Mouse (Mus musculus): ENCODE data around the gene Spef1.
"Not testable (repeated sequence)": the region's sequence is repeated elsewhere in the genome, so short reads cannot be mapped to it uniquely, and the experiment has no call there.

Gene Spef1

DNA sequence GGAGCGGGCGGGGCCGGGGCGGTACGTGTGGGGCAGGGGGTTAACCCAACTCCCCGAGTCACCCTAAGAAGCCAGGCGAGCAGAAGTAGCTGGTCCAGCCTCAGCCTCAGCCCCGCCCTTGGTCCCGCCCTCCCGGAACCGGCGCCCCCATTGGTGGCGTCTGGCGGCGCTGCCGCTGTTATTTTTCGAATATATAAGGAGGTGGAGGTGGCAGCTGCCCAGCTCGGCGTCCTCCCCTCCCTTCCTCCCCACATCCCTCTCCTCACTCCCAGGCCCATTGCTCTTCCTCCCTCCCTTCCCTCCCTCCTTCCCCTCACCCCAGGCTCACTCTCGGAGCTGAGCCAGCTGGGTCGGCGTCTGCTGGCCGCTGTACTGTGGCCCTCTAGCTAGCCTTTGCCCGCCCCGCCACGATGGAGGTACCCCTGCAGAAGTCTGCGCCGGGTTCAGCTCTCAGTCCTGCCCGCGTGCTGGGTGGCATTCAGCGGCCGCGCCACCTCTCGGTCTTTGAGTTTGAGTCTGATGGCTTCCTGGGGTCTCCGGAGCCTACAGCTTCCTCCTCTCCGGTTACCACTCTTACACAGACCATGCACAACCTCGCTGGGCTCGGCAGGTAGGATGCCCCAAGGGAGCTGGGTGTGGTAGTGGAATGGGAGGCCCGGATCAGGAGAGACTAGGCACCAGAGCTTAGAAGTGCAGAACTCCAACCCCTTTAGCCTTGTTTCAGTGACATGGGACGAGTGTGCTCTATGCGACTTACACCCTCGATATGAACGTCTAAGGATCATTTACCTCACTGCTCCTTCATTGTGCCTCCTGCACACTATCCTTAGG, at the start of gene Spef1, which contains the start of gene Cdc25b:
Spef1 (minus strand) TSS at position 512 of the 831 bp plus-strand sequence.
Cdc25b (plus strand) TSS at position 179 of the 831 bp plus-strand sequence.
- peak; percentile 80 for DNase-seq

DNA sequence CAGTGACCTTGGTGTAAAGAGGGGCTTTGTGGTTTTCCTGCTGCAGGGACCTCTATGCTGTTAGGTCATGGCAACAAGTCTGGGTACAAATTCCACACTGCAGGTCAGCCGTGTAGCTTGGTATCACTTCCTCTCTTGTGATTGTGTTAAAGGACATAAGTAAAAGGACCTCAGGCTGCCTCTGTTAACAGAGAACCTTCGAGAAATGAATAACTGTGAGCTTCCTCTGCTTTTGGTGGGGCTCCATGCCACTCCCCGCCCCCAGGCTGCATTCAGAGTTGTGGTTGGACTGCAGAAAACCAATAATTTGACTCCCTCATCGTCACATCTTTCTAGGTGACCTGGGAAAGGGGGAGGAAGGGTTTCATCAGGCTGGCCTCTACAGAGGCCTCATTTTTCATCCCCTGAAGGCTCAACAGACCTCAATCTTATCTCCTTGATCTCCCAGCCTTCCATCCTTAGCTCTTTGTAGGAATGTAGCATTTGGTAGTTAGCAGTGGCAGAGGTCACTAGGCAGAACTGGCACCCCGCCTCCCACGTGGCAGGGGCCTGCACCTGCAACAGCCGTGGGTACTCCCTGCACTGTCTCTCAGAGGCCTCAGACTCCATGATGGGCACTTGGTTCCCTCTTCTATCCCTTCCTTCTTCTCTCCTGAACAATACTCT, 48.0 kb upstream of the Spef1 start:
- no peak for DNase-seq

DNA sequence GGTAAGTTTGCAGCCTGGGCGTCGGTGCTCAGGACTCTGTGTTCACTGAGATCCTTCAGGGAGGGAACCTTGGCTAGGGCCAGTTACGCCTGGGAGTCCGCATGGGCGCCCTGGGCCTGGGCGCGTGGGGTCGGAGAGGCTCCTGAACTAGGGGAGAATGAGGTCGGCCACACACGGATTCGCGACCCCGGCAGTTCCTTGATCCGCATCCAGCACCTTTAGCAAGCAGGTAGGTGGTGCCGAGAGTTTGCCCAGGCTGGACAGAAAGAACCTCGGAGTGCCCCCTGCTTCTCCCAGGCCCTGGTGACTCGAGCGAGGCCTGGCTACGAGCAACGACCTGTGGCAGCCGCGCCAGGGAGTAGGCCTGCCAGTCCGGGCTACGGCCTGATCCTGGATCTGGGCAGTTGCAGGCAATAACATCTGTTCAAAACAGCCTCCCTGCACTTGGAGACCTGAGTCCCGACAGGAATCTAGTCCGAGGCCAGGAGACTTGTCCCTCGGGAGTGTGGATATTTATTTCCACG, 47.1 kb upstream of the Spef1 start:
- DNase-seq, result no peak

DNA sequence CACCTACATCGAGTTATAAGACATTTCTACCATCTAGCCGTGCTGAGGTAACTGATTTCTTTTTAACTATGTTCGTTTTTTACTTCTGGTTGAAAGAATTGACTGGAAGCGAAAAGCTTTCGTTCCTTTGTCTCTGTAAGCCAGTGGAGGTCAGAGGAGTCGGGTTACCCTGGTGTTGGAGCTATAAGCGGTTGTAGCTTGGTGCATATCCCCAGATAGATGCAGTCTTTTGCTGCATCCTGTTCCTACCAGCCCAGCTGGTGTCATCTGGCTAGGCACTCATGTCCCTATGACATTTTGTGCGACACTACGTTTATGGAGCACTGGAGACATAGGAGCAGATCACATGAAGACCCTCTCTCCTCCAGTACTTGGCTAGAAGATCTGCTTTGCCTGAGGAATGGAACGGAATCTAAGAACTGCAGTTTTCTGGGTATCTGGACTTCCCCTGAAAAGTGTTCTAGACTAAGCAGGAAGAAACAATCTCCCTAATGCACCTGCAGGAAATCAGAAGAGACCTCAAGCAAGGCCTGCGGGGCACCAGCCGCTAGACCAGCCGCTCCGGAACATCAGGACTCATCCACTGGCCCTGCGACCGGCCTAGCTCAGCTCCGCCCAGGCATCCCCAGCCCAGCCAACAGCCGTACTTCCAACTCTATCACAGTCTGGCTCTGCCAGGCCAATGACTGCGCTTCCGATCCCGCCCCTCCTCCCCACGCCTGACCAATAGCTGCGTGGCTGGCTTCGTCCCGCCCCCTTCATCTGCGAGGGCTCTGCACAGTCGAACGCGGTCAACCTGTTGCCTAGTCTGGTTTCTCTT, 46.4 kb upstream of the Spef1 start, which contains the start of gene Mavs:
Mavs (plus strand) TSS at position 757 of the 820 bp plus-strand sequence.
- peak; percentile 90 for DNase-seq

- no peak for DNase-seq
These were observed 45.5 kb upstream of the Spef1 start for GRCm38 (mm10) chr2:131232558-131232957.

- DNase-seq, result no peak
These were observed 40.2 kb upstream of the Spef1 start for GRCm38 (mm10) chr2:131227243-131227642.

- DNase-seq, result not testable (repeated sequence)
These were observed 39.6 kb upstream of the Spef1 start for GRCm38 (mm10) chr2:131226669-131227068.

- no peak for DNase-seq
These were observed 38.1 kb upstream of the Spef1 start for GRCm38 (mm10) chr2:131225178-131225577.

DNA sequence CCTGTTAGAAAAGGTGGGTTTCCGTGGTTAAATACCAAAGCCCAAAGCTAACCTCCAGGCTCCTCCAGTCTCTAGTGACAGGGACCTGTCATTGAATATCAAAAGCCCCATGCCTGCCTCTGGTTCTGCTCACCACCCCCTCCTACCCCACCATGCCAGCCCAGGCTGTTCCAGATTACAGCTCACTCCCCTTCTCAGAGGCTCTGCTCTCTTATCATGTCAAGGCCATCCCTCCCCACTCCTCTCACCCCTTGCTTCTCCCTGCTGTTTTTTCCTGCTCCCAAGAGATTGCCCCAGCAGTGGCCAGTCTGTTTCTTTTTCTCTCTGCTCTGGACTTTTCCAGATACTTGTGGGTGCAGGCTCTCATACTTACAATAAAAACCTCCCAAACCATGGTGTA, 36.5 kb upstream of the Spef1 start:
- no peak for DNase-seq

DNA sequence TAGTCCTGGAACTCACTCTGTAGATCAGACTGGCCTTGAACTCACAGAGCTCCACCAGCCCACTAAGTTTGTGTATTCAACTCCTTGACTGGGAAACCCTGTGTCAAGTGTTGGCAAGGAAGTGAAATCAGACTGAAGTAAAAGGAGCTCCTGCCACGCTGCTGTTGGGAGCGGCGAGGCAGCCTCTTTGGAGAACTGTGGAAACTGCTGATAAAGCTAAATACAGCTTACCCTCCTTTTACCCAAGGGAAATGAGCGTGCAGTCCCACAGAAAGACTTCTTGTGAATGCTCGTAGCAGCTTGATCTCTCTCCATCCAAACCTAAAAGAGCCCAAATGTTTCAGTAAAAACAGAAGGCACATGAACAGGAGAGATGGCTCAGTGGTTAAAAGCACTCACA, 35.5 kb upstream of the Spef1 start:
- DNase-seq, result no peak

- no peak for DNase-seq
These were observed 34.9 kb upstream of the Spef1 start for GRCm38 (mm10) chr2:131221853-131222515.

- DNase-seq, result no peak
These were observed 32.9 kb upstream of the Spef1 start for GRCm38 (mm10) chr2:131220030-131220429.

DNA sequence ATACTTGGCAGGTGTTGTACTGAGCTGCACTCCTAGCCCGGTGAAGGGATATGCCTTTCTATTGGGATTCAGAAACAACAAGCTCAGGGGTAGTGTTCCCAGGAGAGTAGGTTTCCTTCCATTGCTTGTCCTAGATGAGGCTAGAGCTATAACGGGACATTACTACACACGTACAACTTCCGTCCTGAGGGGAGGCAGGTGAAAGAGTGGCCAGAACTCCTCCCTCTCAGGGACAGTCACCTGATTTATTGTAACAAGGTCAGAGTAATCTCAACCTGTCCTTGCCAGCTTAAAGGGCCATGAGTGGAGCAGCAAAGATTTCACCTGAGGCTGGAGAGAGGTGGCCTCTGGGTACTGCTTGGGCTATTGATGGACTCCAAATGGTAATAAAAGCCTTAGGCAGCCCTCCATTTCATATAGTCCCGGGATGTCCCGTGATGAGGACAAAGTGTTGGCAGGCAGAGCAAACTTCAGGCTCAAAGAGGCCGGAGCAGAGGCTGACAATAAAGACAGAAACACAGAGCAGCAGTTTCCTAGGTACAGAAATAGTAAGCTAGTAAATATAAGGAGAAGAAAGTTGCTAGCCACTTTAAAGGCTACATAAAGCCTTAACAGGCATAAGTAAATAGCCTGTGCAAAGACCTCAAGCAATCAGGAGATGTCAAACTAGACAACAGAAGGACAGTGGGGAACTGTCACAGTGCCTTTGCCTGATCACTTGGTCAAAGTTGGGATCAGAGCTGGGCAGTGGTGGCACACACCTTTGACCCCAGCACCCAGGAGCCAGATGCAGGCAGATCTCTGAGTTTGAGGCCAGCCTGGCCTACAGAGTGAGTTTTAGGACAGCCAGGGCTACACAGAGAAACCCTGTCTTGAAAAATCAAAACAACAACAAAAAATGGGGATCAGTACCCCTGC, 29.1 kb upstream of the Spef1 start:
- DNase-seq, result no peak

DNA sequence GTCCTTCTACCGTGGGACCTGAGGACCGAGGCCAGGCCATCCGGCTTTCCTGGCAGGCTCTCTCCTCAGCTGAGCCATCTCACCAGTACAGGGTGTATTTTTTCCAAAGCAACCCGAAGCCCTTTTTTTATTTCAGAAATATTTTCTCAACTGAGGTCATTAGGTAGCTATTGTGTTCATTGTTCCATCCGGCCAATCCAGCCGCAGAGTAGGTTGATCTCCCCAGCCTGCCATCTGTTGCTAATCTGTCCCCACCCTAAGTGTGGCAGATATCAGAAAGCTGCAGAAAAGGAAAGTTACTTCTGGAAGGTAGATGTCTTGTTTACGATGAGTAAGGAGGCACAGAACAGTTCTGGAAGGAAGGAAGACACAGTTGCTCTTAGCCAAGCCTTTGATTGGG, 26.7 kb upstream of the Spef1 start:
- no peak for DNase-seq

- DNase-seq, result no peak
These were observed 24.0 kb upstream of the Spef1 start for GRCm38 (mm10) chr2:131211026-131211615.

- peak; percentile 95 for DNase-seq
These were observed 23.1 kb upstream of the Spef1 start for GRCm38 (mm10) chr2:131209969-131210792.

GRCm38 (mm10) chr2:131209125-131209795, 22.2 kb upstream of the Spef1 start:
- DNase-seq, result no peak

DNA sequence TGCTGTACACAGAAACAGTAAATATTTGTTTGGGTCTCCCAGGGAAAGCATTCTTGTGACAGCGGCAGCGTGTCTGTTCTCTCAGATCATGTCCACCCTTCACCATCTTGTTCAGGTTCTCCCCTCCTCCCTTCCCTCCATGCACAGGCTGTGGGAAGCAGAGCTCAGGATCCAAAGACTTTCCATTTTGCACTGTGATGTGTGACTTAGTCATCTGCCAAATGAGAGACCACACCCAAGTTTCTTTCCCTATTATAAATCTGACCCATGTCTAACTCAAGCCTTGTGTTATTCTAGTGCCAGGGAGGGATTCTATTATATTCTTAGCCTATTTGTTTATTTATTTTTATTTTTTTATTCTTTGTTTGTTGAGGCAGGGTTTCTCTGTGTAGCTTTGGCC, 21.3 kb upstream of the Spef1 start:
- DNase-seq, result no peak

DNA sequence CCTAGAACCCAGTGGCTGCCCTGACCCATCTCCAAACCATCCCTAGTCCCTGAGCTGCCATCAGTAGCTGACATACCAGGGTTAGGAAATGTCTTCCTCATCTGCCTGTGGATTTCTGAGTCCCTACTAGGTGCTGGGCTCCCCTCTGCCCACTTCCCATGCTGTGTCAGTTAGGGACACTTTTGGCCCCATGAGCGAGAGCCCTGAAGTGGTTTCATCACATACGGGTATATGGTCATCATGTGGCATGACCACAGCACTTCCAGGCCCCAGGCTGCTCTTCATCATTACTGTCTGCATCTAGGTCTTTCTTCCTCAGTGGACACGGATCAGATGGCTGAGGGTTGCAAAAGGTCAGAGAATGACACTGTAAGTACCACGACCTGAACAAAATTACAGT, 19.7 kb upstream of the Spef1 start, which contains the start of gene Ap5s1:
Ap5s1 (plus strand) TSS at position 301 of the 400 bp plus-strand sequence.
- DNase-seq, result no peak
